Mouse (Mus musculus) heart, postnatal 0 days (tissue): ENCODE data around the gene Adora2a. TPM values are rescaled to one million over a fixed set of nuclear protein-coding genes. Genes with fewer than 3 reads are reported as not detected.
A peak's percentile ranks its signal among the peaks of the same experiment; 100 is the strongest.

Source experiments
- ATAC-seq: fragments of 200-750 bp; cut with Nextera tagmentation; 2 replicates; pipeline ENCODE4 v1.8.0; 2017; ENCODE audit warnings: low read depth, moderate number of reproducible peaks, moderate library complexity; ENCODE audit not compliant: insufficient read depth
- DNase-seq: peaks from one replicate; pipeline ENCODE4 v3.0.0-alpha.2; 2016; ENCODE audit warnings: low spot score
- H3K27ac ChIP-seq: fragments of 300-500 bp; sonication (generic); 2 replicates; pipeline ENCODE4 v1.5.1; 2014; ENCODE audit warnings: low read depth, mild to moderate bottlenecking
- H3K27me3 ChIP-seq: fragments of 300-500 bp; sonication (generic); 2 replicates; pipeline ENCODE4 v1.6.1; 2014; ENCODE audit warnings: low read length, mixed read lengths; ENCODE audit not compliant: control insufficient read depth, insufficient read depth
- H3K36me3 ChIP-seq: fragments of 300-500 bp; sonication (generic); replicated peaks from 2 replicates; pipeline ENCODE4 v1.6.1; 2014; ENCODE audit warnings: low read length, mixed read lengths; ENCODE audit not compliant: control insufficient read depth, insufficient read depth
- H3K4me1 ChIP-seq: fragments of 300-500 bp; sonication (generic); 2 replicates; pipeline ENCODE4 v1.6.1; 2014; ENCODE audit warnings: antibody characterized with exemption; ENCODE audit not compliant: control insufficient read depth, insufficient read depth
- H3K4me2 ChIP-seq: fragments of 300-500 bp; sonication (generic); 2 replicates; pipeline ENCODE4 v1.6.1; 2014; ENCODE audit warnings: low read depth, mild to moderate bottlenecking, low read length, moderate library complexity
- H3K4me3 ChIP-seq: fragments of 300-500 bp; sonication (generic); 2 replicates; pipeline ENCODE4 v1.5.1; 2014; ENCODE audit warnings: low read depth, low read length
- H3K9ac ChIP-seq: fragments of 300-500 bp; sonication (generic); replicated peaks from 2 replicates; pipeline ENCODE4 v1.6.1; 2014; ENCODE audit warnings: low read depth, low read length, mixed read lengths
- H3K9me3 ChIP-seq: fragments of 300-500 bp; sonication (generic); replicated peaks from 2 replicates; pipeline ENCODE4 v1.6.1; 2016; ENCODE audit warnings: low read length; ENCODE audit not compliant: control insufficient read depth
- CTCF ChIP-seq: IDR thresholded peaks from 2 replicates; pipeline ENCODE4 v1.5.1; 2016; ENCODE audit warnings: antibody characterized with exemption, control low read depth, low read depth
- EP300 ChIP-seq: IDR thresholded peaks from 2 replicates; pipeline ENCODE4 v1.6.1; 2016; ENCODE audit warnings: antibody characterized with exemption, low read depth
- WGBS: fragments of 180-500 bp; shearing (Covaris S2); extraction: QIAGEN DNeasy Blood & Tissue Kit; methylation state at CpG from one replicate; pipeline ENCODE4 v1.1.7; 2014; 5-methylcytosine and 5-hydroxymethylcytosine counted together
- polyA plus RNA-seq: library from polyadenylated mRNA; unstranded; fragments of >200 nt; fragmentation: Nextera tagmentation; extraction: Ambion mirVana; gene quantifications from 2 replicates; pipeline ENCODE4 v1.2.1, GENCODE M21; 2015
- total RNA-seq: library from RNA; depleted of rRNA; stranded (reverse); fragments of >200 nt; gene quantifications from 2 replicates; pipeline ENCODE4 v1.2.3, GENCODE M21; 2014; ENCODE audit warnings: low replicate concordance

Gene Adora2a
- total and polyA plus RNA-seq, 2 experiments from 2014 or later: 3.6 to 51.3 TPM

DNA sequence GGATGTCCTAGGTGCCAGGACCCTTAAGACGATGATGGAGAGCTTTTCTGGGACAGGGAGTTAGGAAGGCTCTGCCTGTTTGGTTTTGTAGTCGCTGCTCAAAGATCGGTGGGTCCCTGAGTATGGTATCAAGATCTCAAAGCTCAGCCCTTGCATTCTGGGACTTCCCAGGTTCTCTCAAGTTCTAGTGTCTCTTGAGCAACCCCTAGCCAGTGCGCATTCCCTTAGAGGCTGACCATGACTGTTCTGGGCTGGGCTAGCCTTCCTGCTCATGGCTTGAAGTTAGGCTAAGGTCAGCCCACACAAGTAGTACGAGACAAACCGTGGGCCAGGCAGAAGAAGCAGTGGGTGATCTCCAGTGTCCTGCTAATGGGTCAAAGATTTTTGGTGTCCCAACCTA, 1.5 kb downstream of the Adora2a start:
- Histone ChIP-seq H3K36me3 (no peaks in the 10 kb centered on the region), H3K4me2 (peak overlapping the region; percentile 75), H3K9me3 (no peaks in the 10 kb centered on the region), H3K9ac (peak overlapping the region; percentile 77), H3K4me1 (peaks cover 15% of the 10 kb centered on the region; the same call in 1 of the 2 replicates), H3K27me3 (peaks cover 6% of the 10 kb centered on the region; the same call in 1 of the 2 replicates), H3K4me3 (peak overlapping the region; percentile 71), H3K27ac (peak overlapping the region; percentile 75; the same call in 1 of the 2 replicates)
- ATAC-seq: no peak
- no peak for TF ChIP-seq EP300
- TF ChIP-seq CTCF: no peak
- no peak for DNase-seq
- 63% methylated on average over 6 of the region's 6 CpGs for WGBS

DNA sequence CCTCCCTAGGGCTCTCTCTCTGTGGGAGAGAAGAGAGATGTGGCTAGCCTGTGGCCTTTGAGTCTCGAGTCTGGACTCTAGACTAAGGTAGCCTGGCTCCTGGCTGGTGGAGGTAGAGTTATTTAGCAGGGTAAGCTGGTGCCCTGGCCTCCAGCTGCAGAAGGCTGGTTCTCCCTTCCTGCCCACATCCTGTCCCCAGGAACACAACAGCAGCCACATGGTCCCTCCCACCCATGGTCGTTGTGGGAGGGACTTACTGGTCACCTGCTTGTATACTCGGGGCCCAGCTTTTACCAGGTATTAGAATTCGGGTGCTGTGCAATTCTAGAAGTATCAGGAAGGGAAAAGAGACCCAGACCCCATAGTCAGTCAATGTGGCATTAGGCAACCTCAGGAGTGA, 3.6 kb downstream of the Adora2a start:
- H3K9me3 ChIP-seq: no peaks in the 10 kb centered on the region
- H3K27me3 ChIP-seq: peaks cover 6% of the 10 kb centered on the region; the same call in 1 of the 2 replicates
- WGBS: 41% methylated on average over 4 of the region's 4 CpGs
- no peak for DNase-seq
- no peak for ATAC-seq
- H3K4me3 ChIP-seq: no peak overlapping the region
- H3K4me1 ChIP-seq: peaks cover 8% of the 10 kb centered on the region; the same call in 1 of the 2 replicates
- no peaks in the 10 kb centered on the region for H3K36me3 ChIP-seq
- no peak overlapping the region for H3K27ac ChIP-seq
- peak overlapping the region; percentile 75 for H3K4me2 ChIP-seq
- H3K9ac ChIP-seq: no peak overlapping the region
- TF ChIP-seq CTCF (no peak), EP300 (no peak)

DNA sequence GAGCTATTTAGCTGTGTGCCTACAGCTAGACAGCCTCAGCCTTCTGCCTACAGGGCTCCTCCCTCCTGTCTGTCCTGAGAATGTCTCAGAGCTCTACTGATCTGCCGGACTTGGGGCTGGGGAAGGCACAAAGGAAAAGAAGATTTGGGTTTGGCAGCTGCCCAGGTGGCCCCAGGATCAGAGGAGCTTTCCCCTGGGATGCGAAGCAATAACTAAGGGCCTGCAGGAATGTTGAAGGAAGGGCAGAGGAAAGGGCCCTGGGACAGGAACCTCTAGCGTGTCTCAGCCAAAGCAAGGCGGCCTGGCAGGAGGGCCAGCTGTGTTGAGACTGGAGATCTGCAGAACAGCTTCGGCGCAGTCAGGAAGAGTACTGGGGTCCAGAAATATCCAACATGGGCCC, 6.3 kb downstream of the Adora2a start:
- DNase-seq (no peak), ATAC-seq (no peak)
- Histone ChIP-seq H3K4me2 (no peak overlapping the region), H3K36me3 (no peaks in the 10 kb centered on the region), H3K9me3 (no peaks in the 10 kb centered on the region), H3K27me3 (0 out of 2 replicates have a peak, but pooled peaks cover under 1% of the 10 kb centered on the region), H3K9ac (no peak overlapping the region), H3K4me3 (no peak overlapping the region), H3K27ac (no peak overlapping the region), H3K4me1 (peaks cover 15% of the 10 kb centered on the region)
- WGBS: 54% methylated on average over 6 of the region's 6 CpGs
- no peak for TF ChIP-seq CTCF

DNA sequence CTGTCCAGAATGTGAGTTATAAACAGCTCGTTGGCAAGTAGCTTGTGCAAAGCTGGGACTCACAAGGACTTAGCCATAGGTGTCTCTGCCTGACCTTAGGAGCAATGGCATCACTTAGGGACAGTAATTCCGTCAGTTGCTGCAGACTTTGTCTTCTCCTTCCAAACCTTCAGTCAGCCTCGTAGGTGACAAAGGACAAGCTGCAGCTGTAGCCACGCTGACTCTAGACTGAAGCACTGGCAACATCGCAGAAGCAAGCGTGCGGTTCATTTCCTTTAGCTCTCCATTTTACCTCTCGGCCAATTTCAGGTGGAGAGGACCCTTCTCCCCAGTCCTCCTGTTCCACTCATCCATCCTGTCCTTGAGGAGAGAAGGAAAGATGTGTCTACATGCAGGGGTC, 7.3 kb downstream of the Adora2a start:
- Histone ChIP-seq H3K4me1 (peaks cover 19% of the 10 kb centered on the region), H3K9me3 (no peaks in the 10 kb centered on the region), H3K27me3 (no peaks in the 10 kb centered on the region), H3K27ac (no peak overlapping the region), H3K36me3 (no peaks in the 10 kb centered on the region), H3K4me2 (no peak overlapping the region), H3K4me3 (no peak overlapping the region), H3K9ac (no peak overlapping the region)
- DNase-seq (no peak), ATAC-seq (no peak)
- TF ChIP-seq EP300: no peak
- TF ChIP-seq CTCF: no peak
- 66% methylated on average over 8 of the region's 8 CpGs for WGBS

DNA sequence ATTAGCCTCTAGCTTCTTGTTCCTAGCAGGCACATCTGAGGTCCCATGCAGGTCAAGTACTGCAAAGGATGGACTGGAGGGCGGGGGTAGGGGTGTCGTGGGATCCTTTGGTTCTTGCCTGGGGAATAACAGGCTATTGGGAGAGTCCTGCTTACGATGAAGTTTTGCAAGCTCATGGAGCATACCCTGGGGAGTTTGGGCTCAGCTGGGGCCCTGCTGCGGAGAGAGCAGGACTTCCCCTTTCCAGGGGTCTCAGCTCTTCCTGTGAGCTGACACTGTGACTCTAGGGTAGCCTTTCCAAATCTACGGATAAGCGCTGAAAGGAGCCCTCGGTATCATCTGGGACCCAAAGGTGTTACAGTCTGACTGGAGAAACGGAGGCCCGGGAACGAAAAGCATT, 7.7 kb downstream of the Adora2a start:
- Histone ChIP-seq H3K27me3 (no peaks in the 10 kb centered on the region), H3K36me3 (no peaks in the 10 kb centered on the region), H3K4me3 (no peak overlapping the region), H3K4me1 (peaks cover 19% of the 10 kb centered on the region), H3K9me3 (no peaks in the 10 kb centered on the region), H3K9ac (no peak overlapping the region), H3K4me2 (no peak overlapping the region), H3K27ac (no peak overlapping the region)
- 71% methylated on average over 10 of the region's 10 CpGs for WGBS
- DNase-seq: no peak
- no peak for ATAC-seq
- no peak for TF ChIP-seq CTCF
- TF ChIP-seq EP300: no peak

DNA sequence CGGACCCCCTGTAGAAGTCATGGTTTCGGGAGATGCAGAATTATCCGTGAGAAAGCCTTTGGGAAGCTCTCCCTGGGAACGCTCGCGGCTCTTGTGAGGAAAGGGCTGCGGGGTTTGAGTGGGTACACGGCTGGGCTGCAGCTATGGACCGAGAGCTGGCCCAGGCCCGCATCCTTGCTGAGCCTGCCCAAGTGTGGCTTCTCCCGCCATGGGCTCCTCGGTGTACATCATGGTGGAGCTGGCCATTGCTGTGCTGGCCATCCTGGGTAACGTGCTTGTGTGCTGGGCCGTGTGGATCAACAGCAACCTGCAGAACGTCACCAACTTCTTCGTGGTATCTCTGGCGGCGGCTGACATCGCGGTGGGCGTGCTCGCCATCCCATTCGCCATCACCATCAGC, 9.1 kb downstream of the Adora2a start:
- no peaks in the 10 kb centered on the region for H3K36me3 ChIP-seq
- H3K27me3 ChIP-seq: no peaks in the 10 kb centered on the region
- no peak for ATAC-seq
- no peak for DNase-seq
- H3K9ac ChIP-seq: no peak overlapping the region
- no peak for TF ChIP-seq CTCF
- no peak for TF ChIP-seq EP300
- 94% methylated on average over 23 of the region's 23 CpGs for WGBS
- no peak overlapping the region for H3K27ac ChIP-seq
- H3K4me1 ChIP-seq: peaks cover 19% of the 10 kb centered on the region
- H3K4me2 ChIP-seq: no peak overlapping the region
- no peak overlapping the region for H3K4me3 ChIP-seq
- H3K9me3 ChIP-seq: no peaks in the 10 kb centered on the region
